Mouse (Mus musculus): ENCODE measurements around the gene Tbc1d2b. TPM values are rescaled to one million over a fixed set of nuclear protein-coding genes. Genes with fewer than 3 reads are reported as not detected.
A peak's percentile ranks its signal among the peaks of the same experiment; 100 is the strongest.

Gene Tbc1d2b
- polyA plus RNA-seq (2015; fragmentation: Nextera tagmentation; extraction: Ambion mirVana), result 5.4 and 9.7 TPM in 2 replicates

- no peaks in the 10 kb centered on the region for H3K27me3 ChIP-seq
- peak within 1 kb of the TSS; percentile 81 for H3K9ac ChIP-seq
- H3K4me2 ChIP-seq, result peak within 1 kb of the TSS; percentile 90
- peaks cover 25% of the 10 kb centered on the region for H3K4me1 ChIP-seq (replicated peaks)
- no peaks in the 10 kb centered on the region for H3K9me3 ChIP-seq (replicated peaks)
- peak within 1 kb of the TSS; percentile 78 for H3K27ac ChIP-seq
- under 1% methylated on average over 74 of the region's 74 CpGs for WGBS
- peak within 1 kb of the TSS; percentile 82 for H3K4me3 ChIP-seq
- H3K36me3 ChIP-seq, result no peaks in the 10 kb centered on the region
- peak; percentile 85 for ATAC-seq (replicated peaks; ENCODE audit: insufficient number of reproducible peaks, insufficient read depth, low FRiP score, low read depth)
These were observed at the start of gene Tbc1d2b for GRCm38 (mm10) chr9:90270193-90270943. TSS of gene Tbc1d2b (minus strand) at chr9:90270804.

DNA sequence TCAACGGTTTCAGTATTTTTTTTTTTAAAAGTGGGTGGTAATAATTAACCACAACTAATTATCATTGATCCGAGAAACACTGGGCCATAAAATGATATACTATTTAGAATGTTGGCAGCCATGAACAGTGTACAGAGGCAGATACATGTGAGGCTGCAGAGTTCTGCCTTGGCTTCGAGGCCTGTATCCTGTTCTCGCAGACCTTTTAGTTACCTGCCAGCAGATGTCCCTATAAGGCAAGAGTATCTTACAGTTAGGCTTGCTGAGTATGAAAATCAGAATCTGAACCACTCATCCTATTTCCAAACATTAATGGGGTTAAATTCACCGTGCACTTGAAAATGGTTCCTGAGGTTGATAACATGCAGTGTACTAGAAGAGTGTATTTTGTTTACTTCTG, 45.7 kb upstream of the Tbc1d2b start:
- H3K4me2 ChIP-seq, result no peak overlapping the region
- H3K27ac ChIP-seq, result no peak overlapping the region
- WGBS, result 68% methylated on average over 5 of the region's 5 CpGs
- no peaks in the 10 kb centered on the region for H3K4me1 ChIP-seq (replicated peaks)
- no peaks in the 10 kb centered on the region for H3K36me3 ChIP-seq
- ATAC-seq (replicated peaks; ENCODE audit: insufficient number of reproducible peaks, insufficient read depth, low FRiP score, low read depth), result no peak
- H3K9ac ChIP-seq, result no peak overlapping the region
- H3K9me3 ChIP-seq (replicated peaks), result no peaks in the 10 kb centered on the region
- no peak overlapping the region for H3K4me3 ChIP-seq
- H3K27me3 ChIP-seq, result no peaks in the 10 kb centered on the region

- ATAC-seq (replicated peaks; ENCODE audit: insufficient number of reproducible peaks, insufficient read depth, low FRiP score, low read depth), result no peak
- Histone ChIP-seq H3K27me3 (no peaks in the 10 kb centered on the region), H3K4me3 (no peak overlapping the region), H3K27ac (no peak overlapping the region), H3K4me1 (replicated peaks) (no peaks in the 10 kb centered on the region), H3K4me2 (no peak overlapping the region), H3K9ac (no peak overlapping the region), H3K36me3 (no peaks in the 10 kb centered on the region), H3K9me3 (replicated peaks) (no peaks in the 10 kb centered on the region)
- 82% methylated on average over 11 of the region's 11 CpGs for WGBS
These were observed 45.1 kb upstream of the Tbc1d2b start for GRCm38 (mm10) chr9:90315662-90316061.

DNA sequence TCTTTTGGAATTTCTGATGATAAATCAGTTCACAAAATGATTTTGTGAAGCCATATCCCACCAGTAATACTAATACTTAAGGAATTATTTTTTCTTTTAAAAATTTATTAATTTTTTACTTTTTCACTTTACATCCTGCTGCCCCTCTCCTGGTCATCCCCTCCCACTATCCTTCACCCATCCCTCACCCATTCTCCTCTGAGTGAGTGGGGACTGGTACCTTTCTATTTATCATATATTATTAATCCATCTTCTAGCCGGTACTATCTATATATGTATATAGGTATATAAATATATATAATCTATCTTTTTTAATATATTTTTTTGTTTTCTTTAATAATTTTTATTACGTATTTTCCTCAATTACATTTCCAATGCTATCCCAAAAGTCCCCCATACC, 33.6 kb upstream of the Tbc1d2b start:
- no peaks in the 10 kb centered on the region for H3K9me3 ChIP-seq (replicated peaks)
- ATAC-seq (replicated peaks; ENCODE audit: insufficient number of reproducible peaks, insufficient read depth, low FRiP score, low read depth), result no peak
- no peak overlapping the region for H3K4me3 ChIP-seq
- H3K9ac ChIP-seq, result no peak overlapping the region
- H3K4me1 ChIP-seq (replicated peaks), result no peaks in the 10 kb centered on the region
- no peaks in the 10 kb centered on the region for H3K36me3 ChIP-seq
- H3K4me2 ChIP-seq, result no peak overlapping the region
- H3K27ac ChIP-seq, result no peak overlapping the region
- no peaks in the 10 kb centered on the region for H3K27me3 ChIP-seq
- 89% methylated on average over 2 of the region's 2 CpGs for WGBS

- no peak overlapping the region for H3K27ac ChIP-seq
- 54% methylated on average over 2 of the region's 2 CpGs for WGBS
- no peak for ATAC-seq (replicated peaks; ENCODE audit: insufficient number of reproducible peaks, insufficient read depth, low FRiP score, low read depth)
- H3K9ac ChIP-seq, result no peak overlapping the region
- no peaks in the 10 kb centered on the region for H3K4me1 ChIP-seq (replicated peaks)
- no peaks in the 10 kb centered on the region for H3K27me3 ChIP-seq
- H3K4me2 ChIP-seq, result no peak overlapping the region
- no peak overlapping the region for H3K4me3 ChIP-seq
- no peaks in the 10 kb centered on the region for H3K36me3 ChIP-seq
- no peaks in the 10 kb centered on the region for H3K9me3 ChIP-seq (replicated peaks)
These were observed 32.7 kb upstream of the Tbc1d2b start for GRCm38 (mm10) chr9:90303101-90303835.

DNA sequence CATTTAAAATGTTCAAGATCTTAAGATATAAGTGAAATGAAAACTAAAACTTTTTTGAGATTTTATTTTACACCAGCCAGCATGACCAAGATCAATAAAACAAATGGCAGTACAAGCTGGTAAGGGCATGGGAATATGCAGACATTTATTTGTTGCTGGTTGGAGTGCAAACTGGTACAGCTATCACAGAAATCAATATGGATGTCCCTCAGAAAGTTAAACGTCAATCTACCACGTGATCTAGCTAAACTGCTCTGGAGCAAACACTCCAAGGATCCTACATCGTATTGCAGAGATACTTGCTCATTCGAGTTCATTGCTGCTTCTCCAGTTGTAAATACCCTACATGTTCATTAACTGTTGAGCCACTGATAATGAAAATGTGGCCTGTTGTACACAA, 32.1 kb upstream of the Tbc1d2b start:
- WGBS, result 78% methylated on average over 4 of the region's 4 CpGs
- no peak overlapping the region for H3K9ac ChIP-seq
- H3K4me1 ChIP-seq (replicated peaks), result no peaks in the 10 kb centered on the region
- H3K27ac ChIP-seq, result no peak overlapping the region
- no peak overlapping the region for H3K4me2 ChIP-seq
- H3K27me3 ChIP-seq, result no peaks in the 10 kb centered on the region
- no peak overlapping the region for H3K4me3 ChIP-seq
- ATAC-seq (replicated peaks; ENCODE audit: insufficient number of reproducible peaks, insufficient read depth, low FRiP score, low read depth), result no peak
- H3K9me3 ChIP-seq (replicated peaks), result no peaks in the 10 kb centered on the region
- no peaks in the 10 kb centered on the region for H3K36me3 ChIP-seq

GRCm38 (mm10) chr9:90301081-90301688, 30.6 kb upstream of the Tbc1d2b start:
- no peaks in the 10 kb centered on the region for H3K27me3 ChIP-seq
- H3K27ac ChIP-seq, result no peak overlapping the region
- H3K9me3 ChIP-seq (replicated peaks), result no peaks in the 10 kb centered on the region
- no peaks in the 10 kb centered on the region for H3K4me1 ChIP-seq (replicated peaks)
- no peak overlapping the region for H3K4me2 ChIP-seq
- 53% methylated on average over 4 of the region's 4 CpGs for WGBS
- H3K36me3 ChIP-seq, result no peaks in the 10 kb centered on the region
- H3K4me3 ChIP-seq, result no peak overlapping the region
- H3K9ac ChIP-seq, result no peak overlapping the region
- no peak for ATAC-seq (replicated peaks; ENCODE audit: insufficient number of reproducible peaks, insufficient read depth, low FRiP score, low read depth)

- Histone ChIP-seq H3K4me1 (replicated peaks) (no peaks in the 10 kb centered on the region), H3K27me3 (no peaks in the 10 kb centered on the region), H3K4me2 (no peak overlapping the region), H3K9me3 (replicated peaks) (no peaks in the 10 kb centered on the region), H3K36me3 (no peaks in the 10 kb centered on the region), H3K4me3 (no peak overlapping the region), H3K9ac (no peak overlapping the region), H3K27ac (no peak overlapping the region)
- WGBS, result 88% methylated on average over 1 of the region's 1 CpGs
- no peak for ATAC-seq (replicated peaks; ENCODE audit: insufficient number of reproducible peaks, insufficient read depth, low FRiP score, low read depth)
These were observed 27.0 kb upstream of the Tbc1d2b start for GRCm38 (mm10) chr9:90297637-90298036.

- Histone ChIP-seq H3K9me3 (replicated peaks) (no peaks in the 10 kb centered on the region), H3K36me3 (no peaks in the 10 kb centered on the region), H3K4me2 (no peak overlapping the region), H3K27me3 (no peaks in the 10 kb centered on the region), H3K9ac (no peak overlapping the region), H3K27ac (no peak overlapping the region), H3K4me1 (replicated peaks) (no peaks in the 10 kb centered on the region), H3K4me3 (no peak overlapping the region)
- 55% methylated on average over 3 of the region's 3 CpGs for WGBS
- ATAC-seq (replicated peaks; ENCODE audit: insufficient number of reproducible peaks, insufficient read depth, low FRiP score, low read depth), result no peak
These were observed 23.2 kb upstream of the Tbc1d2b start for GRCm38 (mm10) chr9:90293641-90294398.

DNA sequence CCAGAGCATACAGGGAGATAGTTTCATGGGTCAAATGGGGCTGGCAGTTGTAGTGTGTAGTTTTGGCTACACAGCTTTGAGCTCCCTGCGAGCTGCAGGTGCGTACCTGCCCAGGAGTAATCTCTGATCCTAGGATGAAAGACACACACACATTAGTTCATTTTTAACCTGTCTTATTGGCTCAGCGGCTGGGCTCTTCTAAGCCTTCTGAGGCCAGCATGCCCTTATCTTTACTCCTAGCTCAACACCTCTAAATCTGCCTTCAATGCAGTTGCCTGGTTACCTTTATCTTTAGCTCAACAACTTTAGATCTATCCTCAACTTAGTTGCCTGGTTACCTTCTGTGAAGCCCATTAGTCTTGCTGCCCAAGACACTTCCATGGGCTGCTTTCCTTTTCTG, 7.8 kb upstream of the Tbc1d2b start:
- Histone ChIP-seq H3K27ac (no peak overlapping the region), H3K9ac (no peak overlapping the region), H3K4me1 (replicated peaks) (peaks cover 9% of the 10 kb centered on the region; the same call in 1 of the 2 replicates), H3K9me3 (replicated peaks) (no peaks in the 10 kb centered on the region), H3K36me3 (no peaks in the 10 kb centered on the region), H3K27me3 (no peaks in the 10 kb centered on the region), H3K4me3 (no peak overlapping the region), H3K4me2 (no peak overlapping the region)
- 56% methylated on average over 3 of the region's 3 CpGs for WGBS
- no peak for ATAC-seq (replicated peaks; ENCODE audit: insufficient number of reproducible peaks, insufficient read depth, low FRiP score, low read depth)

- H3K9ac ChIP-seq, result no peak overlapping the region
- ATAC-seq (replicated peaks; ENCODE audit: insufficient number of reproducible peaks, insufficient read depth, low FRiP score, low read depth), result no peak
- no peaks in the 10 kb centered on the region for H3K9me3 ChIP-seq (replicated peaks)
- no peaks in the 10 kb centered on the region for H3K27me3 ChIP-seq
- peaks cover 9% of the 10 kb centered on the region; the same call in 1 of the 2 replicates for H3K4me1 ChIP-seq (replicated peaks)
- H3K4me3 ChIP-seq, result no peak overlapping the region
- H3K4me2 ChIP-seq, result no peak overlapping the region
- no peaks in the 10 kb centered on the region for H3K36me3 ChIP-seq
- 55% methylated on average over 2 of the region's 2 CpGs for WGBS
- no peak overlapping the region for H3K27ac ChIP-seq
These were observed 7.3 kb upstream of the Tbc1d2b start for GRCm38 (mm10) chr9:90277884-90278283.

Data from heart, embryonic 15.5 days (tissue).